Mouse (Mus musculus) C3H10T1/2 (cell line): ENCODE results near the gene Slc15a5. TPM values are rescaled to one million over a fixed set of nuclear protein-coding genes. Genes with fewer than 3 reads are reported as not detected.

Experiments
- polyA plus RNA-seq, 2 experiments: library from polyadenylated mRNA; unstranded; fragments of >200 nt; fragmentation: generic; extraction: Trizol; gene quantifications; one replicate each; pipeline ENCODE4 v1.2.1; 2012; ENCODE audit warnings: missing spikeins in 2 of 2

Gene Slc15a5
- not detected for polyA plus RNA-seq

DNA sequence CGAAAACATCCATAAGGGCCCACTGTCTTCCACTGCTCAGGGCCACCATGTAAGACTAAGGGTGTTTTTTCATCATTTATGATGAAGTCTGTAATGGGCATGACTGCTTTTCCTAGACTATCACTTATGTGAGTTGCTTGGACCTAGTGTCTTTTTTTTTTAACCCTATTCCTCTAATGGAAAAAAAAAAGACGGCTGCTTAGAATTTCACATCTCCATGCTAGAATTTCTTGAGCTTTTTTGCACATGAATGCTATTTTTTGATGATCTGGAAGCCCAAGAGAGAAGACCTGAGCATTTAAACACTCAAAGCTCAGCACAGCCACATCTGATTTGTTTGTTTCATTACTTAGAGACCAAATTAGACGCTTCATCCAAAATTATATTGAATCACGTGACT is at the start of gene Slc15a5:
Gene Slc15a5, minus strand, starts transcription at position 101 of the 400 bp plus-strand sequence.

Other genes with a start within 250 kb of the Slc15a5 start
- 10 to 100 TPM in 1 of 2 experiments, 1 to 10 TPM in 1; 2.1 to 10.4 TPM for gene Mgst1, start 60.4 kb upstream of the Slc15a5 start, polyA plus RNA-seq